Mouse (Mus musculus) lung, postnatal 4 days (tissue): ENCODE measurements around the gene Peak1.
A peak's percentile ranks its signal among the peaks of the same experiment; 100 is the strongest.
"Not testable (repeated sequence)": the region's sequence is repeated elsewhere in the genome, so short reads cannot be mapped to it uniquely, and the experiment has no call there.

Experiments used
- DNase-seq, 2 experiments: peaks; one replicate each; pipeline ENCODE4 v3.0.0; 2021

The Peak1 gene

GRCm38 (mm10) chr9:56417948-56418737 is at the start of gene Peak1, which contains the start of gene Hmg20a:
Peak1 (minus strand) TSS chr9:56418067.
Hmg20a (plus strand) TSS chr9:56418609.
- DNase-seq, result peak; percentile 100

GRCm38 (mm10) chr9:56466251-56466650 is 48.4 kb upstream of the Peak1 start:
- DNase-seq, result no peak

GRCm38 (mm10) chr9:56464863-56465654 is 47.2 kb upstream of the Peak1 start:
- DNase-seq, result peak; percentile 58 to 66

GRCm38 (mm10) chr9:56463686-56464515 is 46.0 kb upstream of the Peak1 start:
- peak; percentile 44 to 52 for DNase-seq

- no peak for DNase-seq
Measured at GRCm38 (mm10) chr9:56463046-56463445, 45.2 kb upstream of the Peak1 start.

- DNase-seq, result peak in 1 of 2 experiments; percentile 24
Measured at GRCm38 (mm10) chr9:56462606-56463005, 44.7 kb upstream of the Peak1 start.

GRCm38 (mm10) chr9:56460987-56461386 is 43.1 kb upstream of the Peak1 start:
- DNase-seq, result no peak

GRCm38 (mm10) chr9:56456426-56456825 is 38.6 kb upstream of the Peak1 start:
- no peak for DNase-seq

GRCm38 (mm10) chr9:56453038-56453815 is 35.4 kb upstream of the Peak1 start:
- no peak for DNase-seq

- DNase-seq, result no peak
Measured at GRCm38 (mm10) chr9:56451570-56451969, 33.7 kb upstream of the Peak1 start.

GRCm38 (mm10) chr9:56439699-56440098 is 21.8 kb upstream of the Peak1 start:
- DNase-seq, result no peak

GRCm38 (mm10) chr9:56437300-56437892 is 19.5 kb upstream of the Peak1 start:
- DNase-seq, result not testable (repeated sequence)

GRCm38 (mm10) chr9:56435821-56436526 is 18.1 kb upstream of the Peak1 start:
- DNase-seq, result no peak

GRCm38 (mm10) chr9:56424861-56425260 is 7.0 kb upstream of the Peak1 start:
- DNase-seq, result no peak

GRCm38 (mm10) chr9:56421991-56422390 is 4.1 kb upstream of the Peak1 start:
- DNase-seq, result no peak

- no peak for DNase-seq
Measured at GRCm38 (mm10) chr9:56420892-56421601, 3.2 kb upstream of the Peak1 start.

GRCm38 (mm10) chr9:56420236-56420635 is 2.4 kb upstream of the Peak1 start:
- no peak for DNase-seq

- peak; percentile 86 to 88 for DNase-seq
Measured at GRCm38 (mm10) chr9:56418738-56419239, 922 bp upstream of the Peak1 start.

- peak; percentile 89 to 92 for DNase-seq
Measured at GRCm38 (mm10) chr9:56417415-56417947, 386 bp downstream of the Peak1 start.
